ENCODE assay signal across 15 mouse cellular contexts in genomic region chr6:137710179-137711037, GRCm38 (mm10). TPM values are rescaled to one million over a fixed set of nuclear protein-coding genes. Genes with fewer than 3 reads are reported as not detected.
DNase-seq lines count a peak whose midpoint lies in the region; ATAC-seq and TF ChIP-seq lines count a peak whose summit lies in the region.
"Had no signal": no experiment of that assay in that cellular context is flagged by ENCODE, and none has a peak within 500 bp of the region (broad histone marks: within the 10 kb centered on the region; RNA-seq: fewer than 3 reads in every experiment).

No protein-coding gene starts in this region.

- no peak overlapping the region for H3K4me2 ChIP-seq in forebrain, embryonic 14.5 days (ENCODE audit: low read length)
- no peak overlapping the region for H3K4me2 ChIP-seq in lung, embryonic 15.5 days
- no peak overlapping the region for H3K4me2 ChIP-seq in lung, embryonic 16.5 days (ENCODE audit: low read depth, low read length)
- H3K4me2 ChIP-seq in hindbrain, embryonic 14.5 days (replicated peaks): no peak overlapping the region
- H3K4me2 ChIP-seq: hindbrain, embryonic 12.5 days had no signal

- H3K27me3 ChIP-seq in forebrain, embryonic 14.5 days (replicated peaks; ENCODE audit: control insufficient read depth, insufficient read depth, low read length): no peaks in the 10 kb centered on the region
- H3K27me3 ChIP-seq in forebrain, embryonic 10.5 days (ENCODE audit: poor library complexity, severe bottlenecking): no peaks in the 10 kb centered on the region
- H3K27me3 ChIP-seq in lung, embryonic 15.5 days: no peaks in the 10 kb centered on the region
- 0 out of 2 replicates have a peak, but pooled peaks cover 3% of the 10 kb centered on the region for H3K27me3 ChIP-seq in lung, embryonic 16.5 days (ENCODE audit: control insufficient read depth, insufficient read depth, low read depth, low read length)
- no peaks in the 10 kb centered on the region for H3K27me3 ChIP-seq in hindbrain, embryonic 14.5 days (ENCODE audit: control insufficient read depth, insufficient read depth, low read length)
- H3K27me3 ChIP-seq: hindbrain, embryonic 12.5 days had no signal

- TF ChIP-seq CTCF in lung, adult 2 months (IDR thresholded peaks at IDR 0.05; ENCODE audit: insufficient read depth, low read length): no peak

- H3K4me1 ChIP-seq in forebrain, embryonic 14.5 days (ENCODE audit: control insufficient read depth, insufficient read depth, low read length): no peaks in the 10 kb centered on the region; the same call in 1 of the 2 replicates
- peaks cover 9% of the 10 kb centered on the region for H3K4me1 ChIP-seq in forebrain, embryonic 10.5 days
- peaks cover 3% of the 10 kb centered on the region; the same call in 1 of the 2 replicates for H3K4me1 ChIP-seq in lung, embryonic 15.5 days
- H3K4me1 ChIP-seq in lung, adult 2 months (ENCODE audit: control insufficient read depth, insufficient read depth, low read length): no peaks in the 10 kb centered on the region
- H3K4me1 ChIP-seq in lung, embryonic 16.5 days (replicated peaks; ENCODE audit: control insufficient read depth, insufficient read depth, low read length): no peaks in the 10 kb centered on the region
- 0 out of 2 replicates have a peak, but pooled peaks cover 5% of the 10 kb centered on the region for H3K4me1 ChIP-seq in hindbrain, embryonic 14.5 days (replicated peaks; ENCODE audit: control insufficient read depth, insufficient read depth, low read length)

- no peaks in the 10 kb centered on the region for H3K9me3 ChIP-seq in forebrain, embryonic 14.5 days (replicated peaks; ENCODE audit: control insufficient read depth, low read length)
- no peaks in the 10 kb centered on the region for H3K9me3 ChIP-seq in forebrain, embryonic 10.5 days
- H3K9me3 ChIP-seq in lung, embryonic 15.5 days: no peaks in the 10 kb centered on the region
- H3K9me3 ChIP-seq in lung, embryonic 16.5 days (ENCODE audit: control insufficient read depth, low read length): no peaks in the 10 kb centered on the region
- H3K9me3 ChIP-seq in hindbrain, embryonic 14.5 days (ENCODE audit: control insufficient read depth, low read length): no peaks in the 10 kb centered on the region
- H3K9me3 ChIP-seq: hindbrain, embryonic 12.5 days had no signal

- H3K27ac ChIP-seq in forebrain, embryonic 14.5 days (ENCODE audit: low read depth, low read length): no peak overlapping the region
- H3K27ac ChIP-seq in forebrain, embryonic 10.5 days: no peak overlapping the region
- peak overlapping the region; percentile 6; the same call in 1 of the 2 replicates for H3K27ac ChIP-seq in lung, embryonic 15.5 days
- H3K27ac ChIP-seq in lung, embryonic 16.5 days (ENCODE audit: low read length): no peak overlapping the region
- no peak overlapping the region for H3K27ac ChIP-seq in hindbrain, embryonic 14.5 days
- H3K27ac ChIP-seq: hindbrain, embryonic 12.5 days; left cerebral cortex, adult 2 months had no signal

- 83% methylated on average over 14 of the region's 14 CpGs for WGBS in forebrain, embryonic 14.5 days
- WGBS in forebrain, embryonic 10.5 days: 88% methylated on average over 14 of the region's 14 CpGs
- WGBS in lung, embryonic 15.5 days: 52% methylated on average over 14 of the region's 14 CpGs
- 61% methylated on average over 14 of the region's 14 CpGs for WGBS in lung, adult 2 months
- WGBS in lung, embryonic 16.5 days: 57% methylated on average over 14 of the region's 14 CpGs
- WGBS in hindbrain, embryonic 14.5 days: 81% methylated on average over 14 of the region's 14 CpGs

- no peak for ATAC-seq in forebrain, embryonic 14.5 days
- ATAC-seq in lung, embryonic 15.5 days (ENCODE audit: borderline replicate concordance, extremely low read depth, low FRiP score, low TSS enrichment): peak; percentile 72
- peak; percentile 87 for ATAC-seq in lung, embryonic 16.5 days (ENCODE audit: low read depth)
- no peak for ATAC-seq in monocyte, adult 5-6 weeks (replicated peaks; ENCODE audit: insufficient number of reproducible peaks, low FRiP score, low TSS enrichment, poor library complexity, severe bottlenecking)
- ATAC-seq in hindbrain, embryonic 14.5 days (ENCODE audit: low FRiP score): no peak
- ATAC-seq: forebrain, postnatal 0 days had no signal

- no peaks in the 10 kb centered on the region for H3K36me3 ChIP-seq in forebrain, embryonic 14.5 days (ENCODE audit: control insufficient read depth, insufficient read depth, low read length)
- H3K36me3 ChIP-seq in forebrain, embryonic 10.5 days (replicated peaks): no peaks in the 10 kb centered on the region
- H3K36me3 ChIP-seq in lung, embryonic 15.5 days: no peaks in the 10 kb centered on the region
- no peaks in the 10 kb centered on the region for H3K36me3 ChIP-seq in lung, embryonic 16.5 days (ENCODE audit: control insufficient read depth, insufficient read depth, low read length)
- no peaks in the 10 kb centered on the region for H3K36me3 ChIP-seq in hindbrain, embryonic 14.5 days (replicated peaks; ENCODE audit: control insufficient read depth, insufficient read depth)
- H3K36me3 ChIP-seq: hindbrain, embryonic 12.5 days had no signal

- H3K9ac ChIP-seq in forebrain, embryonic 14.5 days (ENCODE audit: low read length): no peak overlapping the region
- H3K9ac ChIP-seq in lung, embryonic 15.5 days: no peak overlapping the region
- no peak overlapping the region for H3K9ac ChIP-seq in lung, embryonic 16.5 days (ENCODE audit: low read length)
- H3K9ac ChIP-seq in hindbrain, embryonic 14.5 days: no peak overlapping the region
- H3K9ac ChIP-seq: forebrain, postnatal 0 days; hindbrain, embryonic 12.5 days had no signal

- no peak for TF ChIP-seq POLR2A in lung, adult 2 months (IDR thresholded peaks at IDR 0.05; ENCODE audit: borderline replicate concordance, extremely low read depth, low read depth, low read length)

- DNase-seq in forebrain, embryonic 14.5 days (ENCODE audit: low spot score): peak; percentile 5
- no peak for DNase-seq in forebrain, embryonic 10.5 days (ENCODE audit: extremely low spot score, low spot score)
- no peak for DNase-seq in lung, adult 2 months
- no peak for DNase-seq in hindbrain, embryonic 14.5 days (ENCODE audit: low spot score)
- no peak for DNase-seq in thymus, postnatal 36 days
- DNase-seq: adrenal gland, postnatal 36 days; cerebellum, adult 11 months; forebrain, postnatal 0 days; liver; midbrain, embryonic 14.5 days had no signal

- H3K4me3 ChIP-seq in forebrain, embryonic 14.5 days (ENCODE audit: low read depth, low read length): no peak overlapping the region
- H3K4me3 ChIP-seq in forebrain, embryonic 10.5 days: no peak overlapping the region
- H3K4me3 ChIP-seq in lung, embryonic 15.5 days: no peak overlapping the region
- H3K4me3 ChIP-seq in lung, adult 2 months (replicated peaks; ENCODE audit: extremely low read depth, low read depth, low read length): no peak overlapping the region
- no peak overlapping the region for H3K4me3 ChIP-seq in lung, embryonic 16.5 days (ENCODE audit: low read length)
- no peak overlapping the region for H3K4me3 ChIP-seq in hindbrain, embryonic 14.5 days (replicated peaks; ENCODE audit: low read length)
- H3K4me3 ChIP-seq: hindbrain, embryonic 12.5 days; left cerebral cortex, adult 2 months had no signal

RNA-seq across cellular contexts. Expression of gene Strap, which starts 24.5 kb away (rescaled TPM):
- 209 and 220 TPM in 2 replicates for polyA plus RNA-seq in forebrain, embryonic 14.5 days (2014; fragmentation: Nextera tagmentation; extraction: Ambion mirVana)
- 240 and 241 TPM in 2 replicates for polyA plus RNA-seq in forebrain, embryonic 10.5 days (2016; fragmentation: Nextera tagmentation; extraction: Ambion mirVana)
- 155 and 161 TPM in 2 replicates for polyA plus RNA-seq in lung, embryonic 15.5 days (2015; fragmentation: Nextera tagmentation; extraction: Ambion mirVana)
- 28.3 and 33.2 TPM in 2 replicates for polyA plus RNA-seq in lung, adult 2 months (2012; rRNA removed)
- polyA plus RNA-seq in lung, embryonic 16.5 days (2015; fragmentation: Nextera tagmentation; extraction: Ambion mirVana): 124 and 135 TPM in 2 replicates
- 83.6 to 127 TPM (median 84.4 TPM) in 3 replicates for total RNA-seq in monocyte, adult 5-6 weeks (2017)
- polyA plus RNA-seq in hindbrain, embryonic 14.5 days (2014; fragmentation: Nextera tagmentation; extraction: Ambion mirVana): 177 and 191 TPM in 2 replicates

RNA-seq across cellular contexts. Expression of gene Dera, which starts 43.9 kb away (rescaled TPM):
- polyA plus RNA-seq in forebrain, embryonic 14.5 days (2014; fragmentation: Nextera tagmentation; extraction: Ambion mirVana): 12.8 and 17.8 TPM in 2 replicates
- 67.2 and 69.5 TPM in 2 replicates for polyA plus RNA-seq in forebrain, embryonic 10.5 days (2016; fragmentation: Nextera tagmentation; extraction: Ambion mirVana)
- 63.4 and 70.7 TPM in 2 replicates for polyA plus RNA-seq in lung, embryonic 15.5 days (2015; fragmentation: Nextera tagmentation; extraction: Ambion mirVana)
- polyA plus RNA-seq in lung, adult 2 months (2012; rRNA removed): 5.2 and 6.9 TPM in 2 replicates
- 65.1 and 65.9 TPM in 2 replicates for polyA plus RNA-seq in lung, embryonic 16.5 days (2015; fragmentation: Nextera tagmentation; extraction: Ambion mirVana)
- total RNA-seq in monocyte, adult 5-6 weeks (2017): 28.7 to 54.5 TPM (median 37.0 TPM) in 3 replicates
- 12.5 and 12.9 TPM in 2 replicates for polyA plus RNA-seq in hindbrain, embryonic 14.5 days (2014; fragmentation: Nextera tagmentation; extraction: Ambion mirVana)

RNA-seq across cellular contexts. Expression of gene Eps8, which starts 55.7 kb away (rescaled TPM):
- 11.4 and 14.3 TPM in 2 replicates for polyA plus RNA-seq in forebrain, embryonic 14.5 days (2014; fragmentation: Nextera tagmentation; extraction: Ambion mirVana)
- polyA plus RNA-seq in forebrain, embryonic 10.5 days (2016; fragmentation: Nextera tagmentation; extraction: Ambion mirVana): 6.8 and 8.7 TPM in 2 replicates
- polyA plus RNA-seq in lung, embryonic 15.5 days (2015; fragmentation: Nextera tagmentation; extraction: Ambion mirVana): 24.5 and 26.0 TPM in 2 replicates
- polyA plus RNA-seq in lung, adult 2 months (2012; rRNA removed): 15.9 and 16.0 TPM in 2 replicates
- 31.7 and 33.4 TPM in 2 replicates for polyA plus RNA-seq in lung, embryonic 16.5 days (2015; fragmentation: Nextera tagmentation; extraction: Ambion mirVana)
- total RNA-seq in monocyte, adult 5-6 weeks (2017): 50.3 to 74.9 TPM (median 55.6 TPM) in 3 replicates
- polyA plus RNA-seq in hindbrain, embryonic 14.5 days (2014; fragmentation: Nextera tagmentation; extraction: Ambion mirVana): 20.2 and 28.3 TPM in 2 replicates

Comparison
In these comparisons a context has a peak if more than half of its experiments do, and no peak if none do; other contexts are left out.
1. ATAC-seq: peak in lung, embryonic 15.5 days (single experiment) and lung, embryonic 16.5 days (single experiment); none in forebrain, embryonic 14.5 days (single experiment), monocyte, adult 5-6 weeks (single experiment) and hindbrain, embryonic 14.5 days (single experiment).